Mouse (Mus musculus): ENCODE results near the gene Pard3b.

DNA sequence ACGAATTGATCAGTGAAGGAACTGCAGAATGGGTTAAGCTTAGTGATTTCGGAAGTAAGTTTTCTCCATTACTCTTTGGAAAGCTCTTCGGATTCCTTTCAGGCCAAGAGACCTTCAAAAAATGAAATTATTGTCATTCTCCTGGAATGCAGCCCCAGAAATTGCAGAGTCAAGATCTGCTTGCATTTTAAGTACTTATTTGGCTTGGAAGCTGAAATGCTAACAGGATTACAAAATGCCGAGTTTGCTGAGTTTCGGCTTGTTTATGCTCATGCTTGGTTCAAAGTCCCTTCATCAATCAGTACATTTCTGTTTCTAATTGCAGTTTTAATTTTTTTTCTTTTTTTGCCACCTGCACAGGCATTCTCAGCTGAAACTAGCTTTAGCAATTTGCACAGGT lies 860.5 kb downstream of the Pard3b start:
- no peak for TF ChIP-seq CTCF (IDR thresholded peaks at IDR 0.05; ENCODE audit: low read depth, low read length)
- no peak for TF ChIP-seq POLR2A (IDR thresholded peaks at IDR 0.05; ENCODE audit: extremely low read depth, insufficient read depth, low read length)

All from liver, adult 2 months (tissue).